Mouse (Mus musculus) stomach, embryonic 14.5 days (tissue): ENCODE measurements around the gene Tmem201. TPM values are rescaled to one million over a fixed set of nuclear protein-coding genes. Genes with fewer than 3 reads are reported as not detected.

Experiments used
- ATAC-seq: fragments of 200-750 bp; cut with Nextera tagmentation; 2 replicates; pipeline ENCODE4 v1.8.0; 2017; ENCODE audit warnings: low read depth, moderate TSS enrichment; ENCODE audit not compliant: insufficient number of reproducible peaks, insufficient read depth, low FRiP score
- H3K27ac ChIP-seq: fragments of 300-500 bp; sonication (generic); 2 replicates; pipeline ENCODE4 v1.5.1; 2014; ENCODE audit warnings: mild to moderate bottlenecking, low read length, moderate library complexity, mixed read lengths
- H3K27me3 ChIP-seq: fragments of 300-500 bp; sonication (generic); 2 replicates; pipeline ENCODE4 v1.6.1; 2014; ENCODE audit warnings: low read length, control low read depth, mixed read lengths; ENCODE audit not compliant: control insufficient read depth, insufficient read depth
- H3K36me3 ChIP-seq: fragments of 300-500 bp; sonication (generic); 2 replicates; pipeline ENCODE4 v1.6.1; 2014; ENCODE audit warnings: mild to moderate bottlenecking, control low read depth, low read length, moderate library complexity, mixed read lengths; ENCODE audit not compliant: control insufficient read depth, insufficient read depth
- H3K4me1 ChIP-seq: fragments of 300-500 bp; sonication (generic); 2 replicates; pipeline ENCODE4 v1.6.1; 2014; ENCODE audit warnings: low read length, control low read depth, mixed read lengths; ENCODE audit not compliant: control insufficient read depth, insufficient read depth
- H3K4me2 ChIP-seq: fragments of 300-500 bp; sonication (generic); replicated peaks from 2 replicates; pipeline ENCODE4 v1.6.1; 2014; ENCODE audit warnings: low read depth, low read length, control low read depth
- H3K4me3 ChIP-seq: fragments of 300-500 bp; sonication (generic); 2 replicates; pipeline ENCODE4 v1.5.1; 2014; ENCODE audit warnings: low read depth, low read length, control low read depth
- H3K9ac ChIP-seq: fragments of 300-500 bp; sonication (generic); replicated peaks from 2 replicates; pipeline ENCODE4 v1.6.1; 2014; ENCODE audit warnings: low read depth, mild to moderate bottlenecking, control low read depth, low read length, moderate library complexity, mixed read lengths
- H3K9me3 ChIP-seq: fragments of 300-500 bp; sonication (generic); 2 replicates; pipeline ENCODE4 v1.6.1; 2016; ENCODE audit warnings: low read depth, low read length, control low read depth; ENCODE audit not compliant: control insufficient read depth
- WGBS: fragments of 180-500 bp; shearing (Covaris S2); extraction: QIAGEN DNeasy Blood & Tissue Kit; methylation state at CpG from one replicate; pipeline ENCODE4 v1.1.7; 2014; 5-methylcytosine and 5-hydroxymethylcytosine counted together
- polyA plus RNA-seq: library from polyadenylated mRNA; unstranded; fragments of >200 nt; fragmentation: Nextera tagmentation; extraction: Ambion mirVana; gene quantifications from 2 replicates; pipeline ENCODE4 v1.2.1, GENCODE M21; 2014

Tmem201 gene
- polyA plus RNA-seq, 1 experiment from 2014 or later, result 21.8 TPM

DNA sequence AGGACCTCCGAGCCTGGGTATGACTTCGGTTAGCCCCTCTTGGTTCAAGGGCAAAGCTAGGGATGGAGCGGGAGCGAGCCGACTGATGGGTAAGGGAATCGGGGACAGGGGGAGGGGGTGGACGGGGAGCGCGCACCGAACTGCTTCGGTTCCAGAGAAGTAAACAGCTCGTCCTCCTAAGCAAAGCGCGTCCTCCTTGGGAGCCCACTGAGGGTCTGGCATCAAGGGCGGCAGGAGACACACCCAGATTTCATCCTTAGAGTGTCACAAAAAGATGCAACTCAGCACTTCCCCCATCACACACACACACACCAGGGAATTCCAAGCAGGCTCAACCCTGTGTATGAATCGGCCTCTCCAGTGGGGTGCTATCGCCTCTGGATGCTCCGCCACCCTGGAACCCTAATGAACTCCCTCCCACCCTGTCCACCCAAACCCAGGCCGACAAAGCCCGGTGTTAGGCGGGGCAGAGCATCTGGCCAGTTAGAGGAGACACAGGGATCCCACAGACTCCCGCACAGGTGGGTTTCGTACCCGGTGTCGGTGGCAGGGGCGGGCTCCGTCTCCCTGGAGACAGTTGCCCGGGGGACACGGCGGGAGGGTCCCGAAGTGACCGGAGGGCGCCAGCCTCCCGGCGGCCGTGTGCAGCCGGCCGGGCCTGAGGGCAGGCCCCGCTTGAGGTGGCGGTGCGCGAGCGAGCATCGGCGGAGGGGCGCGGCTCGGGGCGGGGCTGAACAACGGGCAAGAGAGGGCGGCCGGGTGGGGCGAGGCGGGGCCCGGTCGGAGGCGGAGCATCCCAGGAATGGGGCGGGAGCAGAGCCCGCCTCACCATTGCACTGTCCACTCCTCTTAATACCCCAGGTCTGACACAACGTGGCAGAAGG lies 62.2 kb downstream of the Tmem201 start:
- ATAC-seq, result peak; percentile 90
- Histone ChIP-seq H3K9me3 (no peaks in the 10 kb centered on the region), H3K27ac (no peak overlapping the region), H3K9ac (peak overlapping the region; percentile 40; the same call in 1 of the 2 replicates), H3K4me3 (peak overlapping the region; percentile 55), H3K27me3 (peaks cover 5% of the 10 kb centered on the region; the same call in 1 of the 2 replicates), H3K4me1 (no peaks in the 10 kb centered on the region), H3K36me3 (no peaks in the 10 kb centered on the region), H3K4me2 (peak overlapping the region; percentile 96)
- WGBS, result 2% methylated on average over 57 of the region's 60 CpGs

DNA sequence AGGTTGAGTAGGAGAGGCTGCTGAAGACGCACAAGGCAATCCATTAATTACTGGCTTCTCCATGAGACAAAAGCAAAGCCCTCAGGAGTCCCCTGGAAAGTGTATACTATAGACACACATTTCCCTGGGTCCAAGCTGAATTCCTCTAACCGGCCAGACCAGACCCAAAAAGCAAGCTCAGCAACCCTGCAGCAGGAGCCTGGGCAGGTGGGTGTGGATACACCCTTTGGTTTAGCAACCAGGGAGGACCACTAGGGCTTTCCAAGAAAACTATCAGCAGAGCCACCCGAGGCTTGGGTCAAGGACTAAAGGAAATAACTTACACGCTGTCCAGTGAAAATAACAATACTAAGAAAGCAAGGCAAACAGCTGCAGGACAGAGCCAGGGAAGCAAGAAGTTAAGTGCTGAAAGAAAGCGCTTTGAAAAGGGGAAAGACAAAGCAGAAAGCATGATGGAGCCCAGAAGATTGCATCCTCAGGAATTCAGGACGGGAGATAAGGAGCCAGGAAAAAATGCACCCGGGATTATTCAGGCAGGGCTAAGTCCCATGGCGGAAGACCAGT lies 62.9 kb downstream of the Tmem201 start:
- Histone ChIP-seq H3K27me3 (peaks cover 5% of the 10 kb centered on the region; the same call in 1 of the 2 replicates), H3K36me3 (no peaks in the 10 kb centered on the region), H3K4me3 (peak overlapping the region; percentile 55), H3K4me2 (peak overlapping the region; percentile 96), H3K4me1 (no peaks in the 10 kb centered on the region), H3K27ac (no peak overlapping the region), H3K9me3 (no peaks in the 10 kb centered on the region), H3K9ac (no peak overlapping the region)
- ATAC-seq, result no peak
- 15% methylated on average over 8 of the region's 8 CpGs for WGBS

DNA sequence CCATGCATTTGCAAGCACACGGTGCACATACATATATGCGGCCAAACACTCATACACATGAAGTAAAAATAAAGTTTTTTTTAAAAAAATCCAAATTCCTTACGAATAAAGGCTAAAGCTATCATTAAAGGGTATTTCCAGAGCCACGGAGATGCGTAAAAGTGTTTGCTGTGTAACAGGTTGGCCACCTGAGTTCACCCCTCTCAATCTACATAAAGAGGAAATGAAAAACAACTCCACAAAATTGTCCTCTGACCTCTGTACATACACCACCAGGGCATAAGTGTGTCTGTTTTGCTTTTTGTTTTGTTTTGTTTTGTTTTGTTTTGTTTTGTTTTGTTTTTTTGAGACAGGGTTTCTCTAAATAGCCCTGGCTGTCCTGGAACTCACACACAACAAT lies 65.1 kb downstream of the Tmem201 start:
- H3K4me1 ChIP-seq, result no peaks in the 10 kb centered on the region
- no peak overlapping the region for H3K9ac ChIP-seq
- H3K27me3 ChIP-seq, result peaks cover 5% of the 10 kb centered on the region; the same call in 1 of the 2 replicates
- no peaks in the 10 kb centered on the region for H3K9me3 ChIP-seq
- H3K4me2 ChIP-seq, result no peak overlapping the region
- no peak for ATAC-seq
- WGBS, result 92% methylated on average over 5 of the region's 5 CpGs
- H3K4me3 ChIP-seq, result no peak overlapping the region
- H3K27ac ChIP-seq, result no peak overlapping the region
- no peaks in the 10 kb centered on the region for H3K36me3 ChIP-seq

DNA sequence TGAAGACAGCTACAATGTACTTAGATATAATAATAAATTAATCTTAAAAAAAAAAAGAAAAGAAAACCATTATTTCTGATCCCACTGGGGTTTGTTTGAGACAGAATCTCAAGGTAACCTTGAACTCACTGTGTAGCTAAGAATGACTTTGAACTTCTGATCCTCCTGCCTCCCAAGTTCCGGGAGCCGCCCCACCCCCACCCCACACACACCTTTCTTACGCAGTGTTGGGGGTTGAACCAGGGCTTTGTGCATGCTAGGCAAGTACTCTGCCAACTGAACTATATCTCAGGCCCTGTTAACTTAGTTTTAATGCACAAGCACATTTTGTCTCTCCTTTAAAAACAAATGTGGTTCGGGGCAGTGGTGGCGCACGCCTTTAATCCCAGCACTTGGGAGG lies 66.7 kb downstream of the Tmem201 start:
- Histone ChIP-seq H3K4me1 (no peaks in the 10 kb centered on the region), H3K4me3 (no peak overlapping the region), H3K9ac (no peak overlapping the region), H3K27me3 (peaks cover 5% of the 10 kb centered on the region; the same call in 1 of the 2 replicates), H3K4me2 (no peak overlapping the region), H3K27ac (no peak overlapping the region), H3K36me3 (no peaks in the 10 kb centered on the region), H3K9me3 (no peaks in the 10 kb centered on the region)
- 95% methylated on average over 6 of the region's 6 CpGs for WGBS
- ATAC-seq, result no peak

DNA sequence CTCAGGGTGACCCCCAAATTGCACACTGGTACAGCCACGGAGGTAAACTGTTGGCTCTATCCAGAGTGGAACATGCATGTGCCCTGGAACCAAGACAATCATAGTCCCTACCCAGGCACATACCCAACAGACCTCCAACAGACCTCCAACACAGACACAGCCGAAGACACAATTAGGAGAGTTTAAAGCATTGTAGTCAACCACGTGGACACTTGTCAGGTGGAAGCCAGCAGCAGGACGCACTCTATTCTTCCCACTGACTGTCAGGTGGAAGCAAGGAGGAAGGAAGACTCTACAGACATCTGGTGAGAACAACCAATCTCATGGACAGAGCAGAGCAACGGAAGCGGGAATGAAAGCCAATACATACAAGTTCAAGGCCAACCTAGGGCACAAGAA lies 72.2 kb downstream of the Tmem201 start:
- H3K4me1 ChIP-seq, result no peaks in the 10 kb centered on the region
- no peaks in the 10 kb centered on the region for H3K27me3 ChIP-seq
- WGBS, result 85% methylated on average over 6 of the region's 6 CpGs
- no peak for ATAC-seq
- H3K4me3 ChIP-seq, result no peak overlapping the region
- H3K9ac ChIP-seq, result no peak overlapping the region
- no peak overlapping the region for H3K27ac ChIP-seq
- no peaks in the 10 kb centered on the region for H3K9me3 ChIP-seq
- H3K36me3 ChIP-seq, result no peaks in the 10 kb centered on the region
- no peak overlapping the region for H3K4me2 ChIP-seq

Other genes starting within 250 kb of the Tmem201 start
- 57.7 and 57.8 TPM in 2 replicates for gene Ctnnbip1, start 219.8 kb downstream of the Tmem201 start, polyA plus RNA-seq
- gene Clstn1, start 151.6 kb downstream of the Tmem201 start, polyA plus RNA-seq, result 22.9 and 24.6 TPM in 2 replicates
- gene Pik3cd, start 35.5 kb downstream of the Tmem201 start, polyA plus RNA-seq, result 4.8 and 6.1 TPM in 2 replicates
- gene Slc25a33, start 36.2 kb upstream of the Tmem201 start, polyA plus RNA-seq, result 9.4 and 9.5 TPM in 2 replicates
- 15.9 and 19.2 TPM in 2 replicates for gene Spsb1, start 217.0 kb upstream of the Tmem201 start, polyA plus RNA-seq